Comparison of ENCODE assay signal across 8 mouse cellular contexts in genomic region chr7:63924747-63925412, GRCm38 (mm10). TPM values are rescaled to one million over a fixed set of nuclear protein-coding genes. Genes with fewer than 3 reads are reported as not detected.
DNase-seq lines count a peak whose midpoint lies in the region; ATAC-seq lines count a peak whose summit lies in the region.

No protein-coding gene starts in this region.

- no peak overlapping the region for H3K9ac ChIP-seq in forebrain, embryonic 16.5 days (replicated peaks; ENCODE audit: low read depth, low read length)
- no peak overlapping the region for H3K9ac ChIP-seq in hindbrain, embryonic 15.5 days
- no peak overlapping the region for H3K9ac ChIP-seq in midbrain, embryonic 14.5 days (replicated peaks; ENCODE audit: low read length)

- no peaks in the 10 kb centered on the region for H3K9me3 ChIP-seq in forebrain, embryonic 16.5 days (ENCODE audit: control insufficient read depth, low read length)
- H3K9me3 ChIP-seq in hindbrain, embryonic 15.5 days = no peaks in the 10 kb centered on the region
- no peaks in the 10 kb centered on the region for H3K9me3 ChIP-seq in midbrain, embryonic 14.5 days (ENCODE audit: control insufficient read depth, low read length)

- H3K27ac ChIP-seq in forebrain, embryonic 16.5 days (ENCODE audit: low read length) = peak overlapping the region; percentile 39
- H3K27ac ChIP-seq in hindbrain, embryonic 15.5 days (replicated peaks) = peak overlapping the region; percentile 70
- peak overlapping the region; percentile 37; the same call in 1 of the 2 replicates for H3K27ac ChIP-seq in midbrain, embryonic 14.5 days (replicated peaks; ENCODE audit: low read depth, low read length)

- peak; percentile 83 for DNase-seq in Muller cell, postnatal 12 days (ENCODE audit: inconsistent ontology term)
- DNase-seq in adrenal gland, postnatal 14 days = peak; percentile 93
- DNase-seq in layer of hippocampus, postnatal 36 days = peak; percentile 86 to 87
- peak; percentile 61 for DNase-seq in midbrain, embryonic 14.5 days
- DNase-seq in urinary bladder, postnatal 14 days (ENCODE audit: low spot score) = peak; percentile 77
- DNase-seq in spleen, postnatal 4 days (ENCODE audit: low spot score in 2 of 2) = no peak

- peaks cover 42% of the 10 kb centered on the region for H3K4me1 ChIP-seq in forebrain, embryonic 16.5 days (replicated peaks; ENCODE audit: control insufficient read depth, insufficient read depth, low read length)
- H3K4me1 ChIP-seq in hindbrain, embryonic 15.5 days (replicated peaks) = peaks cover 48% of the 10 kb centered on the region
- H3K4me1 ChIP-seq in midbrain, embryonic 14.5 days (ENCODE audit: control insufficient read depth, insufficient read depth, low read length) = peaks cover 14% of the 10 kb centered on the region

- no peak overlapping the region for H3K4me2 ChIP-seq in forebrain, embryonic 16.5 days (ENCODE audit: low read length)
- H3K4me2 ChIP-seq in hindbrain, embryonic 15.5 days = peak overlapping the region; percentile 7; the same call in 1 of the 2 replicates
- no peak overlapping the region for H3K4me2 ChIP-seq in midbrain, embryonic 14.5 days (ENCODE audit: low read length)

- WGBS in forebrain, embryonic 16.5 days = 18% methylated on average over 6 of the region's 6 CpGs
- 38% methylated on average over 6 of the region's 6 CpGs for WGBS in hindbrain, embryonic 15.5 days
- 67% methylated on average over 6 of the region's 6 CpGs for WGBS in midbrain, embryonic 14.5 days

- peak; percentile 43; the same call in 1 of the 2 replicates for ATAC-seq in forebrain, embryonic 16.5 days
- ATAC-seq in hindbrain, embryonic 15.5 days (ENCODE audit: low FRiP score, low read depth) = no peak
- no peak for ATAC-seq in midbrain, embryonic 14.5 days (ENCODE audit: low FRiP score, low TSS enrichment)

- no peaks in the 10 kb centered on the region for H3K27me3 ChIP-seq in forebrain, embryonic 16.5 days (replicated peaks; ENCODE audit: control insufficient read depth, insufficient read depth, low read length)
- H3K27me3 ChIP-seq in hindbrain, embryonic 15.5 days = no peaks in the 10 kb centered on the region
- H3K27me3 ChIP-seq in midbrain, embryonic 14.5 days (ENCODE audit: control insufficient read depth, insufficient read depth, low read length) = no peaks in the 10 kb centered on the region

- no peak overlapping the region for H3K4me3 ChIP-seq in forebrain, embryonic 16.5 days (replicated peaks; ENCODE audit: low read length)
- H3K4me3 ChIP-seq in hindbrain, embryonic 15.5 days = no peak overlapping the region
- no peak overlapping the region for H3K4me3 ChIP-seq in midbrain, embryonic 14.5 days (replicated peaks; ENCODE audit: low read depth, low read length)

- no peaks in the 10 kb centered on the region for H3K36me3 ChIP-seq in forebrain, embryonic 16.5 days (ENCODE audit: control insufficient read depth, insufficient read depth)
- no peaks in the 10 kb centered on the region for H3K36me3 ChIP-seq in hindbrain, embryonic 15.5 days
- H3K36me3 ChIP-seq in midbrain, embryonic 14.5 days (ENCODE audit: control insufficient read depth, insufficient read depth, low read length) = no peaks in the 10 kb centered on the region

RNA-seq across cellular contexts. Expression of gene E030018B13Rik, which starts 8.2 kb away (rescaled TPM):
- not detected in 2 replicates for total RNA-seq in adrenal gland, postnatal 14 days (2021)
- 0.35 TPM in 1 of 2 replicates, not detected in the other for polyA plus RNA-seq in forebrain, embryonic 16.5 days (2015; fragmentation: Nextera tagmentation; extraction: Ambion mirVana)
- not detected in 2 replicates for polyA plus RNA-seq in hindbrain, embryonic 15.5 days (2015; fragmentation: Nextera tagmentation; extraction: Ambion mirVana)
- total RNA-seq in layer of hippocampus, postnatal 36 days (2021) = not detected
- not detected in 2 replicates for polyA plus RNA-seq in midbrain, embryonic 14.5 days (2014; fragmentation: Nextera tagmentation; extraction: Ambion mirVana)

RNA-seq across cellular contexts. Expression of gene Klf13, which starts 13.8 kb away (rescaled TPM):
- 85.8 and 102 TPM in 2 replicates for total RNA-seq in adrenal gland, postnatal 14 days (2021)
- 31.1 and 33.7 TPM in 2 replicates for polyA plus RNA-seq in forebrain, embryonic 16.5 days (2015; fragmentation: Nextera tagmentation; extraction: Ambion mirVana)
- 24.7 and 26.8 TPM in 2 replicates for polyA plus RNA-seq in hindbrain, embryonic 15.5 days (2015; fragmentation: Nextera tagmentation; extraction: Ambion mirVana)
- 100 to 1,000 TPM; 189 to 211 TPM for total RNA-seq in layer of hippocampus, postnatal 36 days (2021)
- polyA plus RNA-seq in midbrain, embryonic 14.5 days (2014; fragmentation: Nextera tagmentation; extraction: Ambion mirVana) = 20.5 and 24.9 TPM in 2 replicates

Comparison
In these comparisons a context has a peak if more than half of its experiments do, and no peak if none do; other contexts are left out.
1. DNase-seq: peak in Muller cell, postnatal 12 days (single experiment), adrenal gland, postnatal 14 days (single experiment), layer of hippocampus, postnatal 36 days (2 of 2), midbrain, embryonic 14.5 days (single experiment) and urinary bladder, postnatal 14 days (single experiment); none in spleen, postnatal 4 days (0 of 2).
2. Peak in every context shown above with its lines, with median percentiles within 50 percentile points of each other: H3K27ac ChIP-seq.